Mouse (Mus musculus) G1E (cell line): ENCODE results near the gene Jph2.

ENCODE experiments used
- CTCF ChIP-seq: IDR thresholded peaks from 2 replicates; pipeline ENCODE4 v1.5.1; 2012; ENCODE audit warnings: low read depth, low read length, inconsistent platforms, mixed read lengths
- GATA1 ChIP-seq: IDR thresholded peaks from 2 replicates; pipeline ENCODE4 v1.6.1; 2012; ENCODE audit warnings: borderline replicate concordance, low read length, inconsistent platforms, mixed read lengths
- GATA2 ChIP-seq: IDR thresholded peaks from 2 replicates; pipeline ENCODE4 v1.6.1; 2012; ENCODE audit warnings: low read depth, low read length, inconsistent platforms, borderline replicate concordance
- TAL1 ChIP-seq: conservative IDR thresholded peaks from 2 replicates; pipeline ENCODE4 v1.6.1; 2012; ENCODE audit warnings: low read depth, low read length, inconsistent platforms, mixed read lengths

DNA sequence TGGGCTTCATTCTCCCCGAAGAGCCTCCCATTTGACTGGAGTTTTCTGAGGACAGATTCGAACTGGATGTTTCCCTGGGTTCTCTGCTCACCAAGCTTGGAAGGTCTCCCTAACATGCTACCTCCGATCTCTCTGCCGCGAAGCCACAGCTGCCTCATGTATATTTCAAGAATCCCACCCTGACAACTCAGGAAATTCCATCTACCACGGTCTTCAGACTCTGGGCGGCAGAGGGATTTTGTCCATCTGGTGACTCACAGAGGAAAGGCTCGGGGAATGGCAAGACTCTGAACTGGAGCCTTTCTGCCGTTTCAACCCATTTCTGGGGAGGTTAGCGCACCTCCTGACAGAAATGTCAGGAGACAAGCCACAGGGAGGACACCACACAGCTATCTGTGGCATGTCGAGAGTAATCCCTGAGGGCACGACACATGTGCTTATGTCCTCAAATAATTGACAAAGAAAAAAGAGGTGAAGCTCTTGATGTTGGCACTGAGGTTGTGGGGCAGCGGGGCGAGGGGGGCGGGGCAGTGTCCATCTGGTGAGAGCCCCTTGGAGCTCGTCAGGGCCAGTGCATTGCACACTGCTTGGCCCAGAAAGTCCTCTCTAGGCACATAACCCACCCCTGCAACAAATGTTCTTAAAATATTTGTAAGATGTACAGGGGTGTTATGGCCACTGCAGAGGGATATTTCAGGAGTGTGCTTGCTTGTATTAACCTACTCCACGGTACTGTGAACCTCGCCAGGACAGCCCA is 32.8 kb downstream of the Jph2 start:
- no peak for TF ChIP-seq GATA1
- TF ChIP-seq CTCF, result no peak
- no peak for TF ChIP-seq TAL1
- TF ChIP-seq GATA2, result no peak
